Mouse (Mus musculus): ENCODE data around the gene Creld2. TPM values are rescaled to one million over a fixed set of nuclear protein-coding genes. Genes with fewer than 3 reads are reported as not detected.
"Not testable (repeated sequence)": the region's sequence is repeated elsewhere in the genome, so short reads cannot be mapped to it uniquely, and the experiment has no call there.

Creld2 gene
- 33.0 and 35.0 TPM in 2 replicates for total RNA-seq (2021)
- long read RNA-seq, experiment 1, transcript Creld2-201 (10 exons, 1,366 nt) = major isoform, 51 of 65 reads
- long read RNA-seq, experiment 1, partial matches to known transcripts = 6 of 65 reads
- long read RNA-seq, experiment 1, other reads (novel, unspliced or antisense) = 8 of 65 reads
- long read RNA-seq, experiment 2, transcript Creld2-201 (10 exons, 1,366 nt) = major isoform, 45 of 61 reads
- long read RNA-seq, experiment 2, partial matches to known transcripts = 10 of 61 reads
- long read RNA-seq, experiment 2, other reads (novel, unspliced or antisense) = 6 of 61 reads

DNA sequence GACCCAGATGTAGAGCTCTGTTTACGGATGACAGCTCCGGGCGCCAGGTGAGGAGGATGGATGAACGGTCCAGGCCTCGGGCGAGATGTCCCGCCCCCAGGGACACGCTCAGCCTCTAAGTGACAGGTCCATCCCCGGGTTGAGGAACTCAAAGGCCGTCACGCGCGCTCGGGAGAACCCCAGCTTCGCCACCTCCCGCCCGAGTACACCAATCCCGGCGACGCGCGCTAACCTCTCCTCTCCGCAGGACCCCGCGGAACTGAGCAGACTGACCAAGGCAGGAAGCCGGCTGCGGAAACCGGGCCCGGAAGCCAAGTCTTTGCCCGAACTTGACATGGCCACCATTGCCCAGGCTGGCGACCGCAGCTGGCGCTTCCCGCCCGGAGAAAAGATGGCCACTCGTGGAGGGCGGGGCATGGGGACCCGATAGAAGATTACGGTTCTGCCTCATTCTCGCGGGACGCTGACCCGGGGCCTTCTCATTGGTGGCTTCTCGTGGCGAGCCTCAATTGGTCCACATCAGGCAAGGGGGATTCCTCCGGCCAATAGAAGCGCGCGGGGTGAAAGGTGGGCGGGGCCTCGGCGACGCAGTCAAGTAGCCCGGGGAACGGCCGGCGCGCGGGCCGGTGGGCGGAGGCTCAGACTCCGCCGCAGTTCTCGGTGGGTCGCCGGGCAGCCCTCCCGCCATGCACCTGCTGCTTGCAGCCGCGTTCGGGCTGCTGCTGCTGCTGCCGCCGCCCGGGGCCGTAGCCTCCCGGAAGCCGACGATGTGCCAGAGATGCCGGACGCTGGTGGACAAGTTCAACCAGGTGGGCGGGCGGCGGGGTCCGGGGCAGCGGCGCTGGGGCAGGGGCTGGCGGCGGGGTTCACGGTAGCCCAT is at the start of gene Creld2, which contains the start of gene Alg12:
TSS of gene Creld2 (plus strand) at position 621 of the 880 bp plus-strand sequence.
TSS of gene Alg12 (minus strand) at position 293 of the 880 bp plus-strand sequence.
- DNase-seq = peak; percentile 100

DNA sequence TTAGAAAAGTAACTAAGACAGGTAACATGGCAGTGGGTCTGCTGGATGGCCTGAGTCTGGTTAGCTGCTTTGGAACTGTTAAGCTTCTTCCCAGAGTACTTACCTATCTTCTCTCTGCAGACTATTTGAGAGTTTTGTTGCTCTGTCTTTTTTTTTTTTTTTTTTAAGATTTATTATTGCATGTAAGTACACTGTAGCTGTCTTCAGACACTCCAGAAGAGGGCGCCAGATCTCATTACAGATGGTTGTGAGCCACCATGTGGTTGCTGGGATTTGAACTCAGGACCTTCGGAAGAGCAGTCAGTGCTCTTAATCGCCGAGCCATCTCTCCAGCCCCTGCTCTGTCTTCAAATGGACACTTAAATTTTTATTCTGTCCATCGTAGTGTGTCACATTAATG is 44.8 kb upstream of the Creld2 start:
- not testable (repeated sequence) for DNase-seq

DNA sequence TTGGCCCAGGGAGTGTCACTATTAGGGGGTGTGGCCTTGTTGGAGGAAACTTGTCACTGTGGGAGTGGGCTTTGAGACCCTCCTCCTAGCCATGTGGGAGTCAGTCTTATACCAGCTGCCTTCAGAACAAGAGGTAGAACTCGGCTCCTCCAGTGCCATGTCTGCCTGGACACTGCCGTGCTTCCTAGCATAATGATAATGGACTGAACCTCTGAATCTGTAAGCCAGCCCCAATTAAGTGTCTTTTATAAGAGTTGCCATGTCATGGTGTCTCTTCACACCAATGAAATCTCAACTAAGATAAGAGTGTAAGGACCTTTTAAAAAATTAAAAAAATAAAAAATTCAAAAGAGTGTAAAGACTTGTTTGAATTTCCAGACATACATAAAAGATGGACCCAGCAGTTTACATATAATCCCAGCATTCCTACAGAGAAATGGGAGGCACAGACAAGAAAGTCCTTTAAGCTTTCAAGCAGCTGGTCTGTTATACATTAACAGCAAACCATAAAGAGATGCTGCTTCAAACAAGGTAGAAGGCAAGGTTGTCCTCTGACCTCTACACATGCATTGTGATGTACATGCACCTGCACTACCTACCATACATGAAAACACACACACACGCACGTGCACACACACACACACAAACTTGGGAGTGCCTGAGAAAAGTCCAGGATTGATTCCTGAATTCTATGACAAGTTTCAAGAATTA is 27.2 kb upstream of the Creld2 start:
- DNase-seq = no peak

DNA sequence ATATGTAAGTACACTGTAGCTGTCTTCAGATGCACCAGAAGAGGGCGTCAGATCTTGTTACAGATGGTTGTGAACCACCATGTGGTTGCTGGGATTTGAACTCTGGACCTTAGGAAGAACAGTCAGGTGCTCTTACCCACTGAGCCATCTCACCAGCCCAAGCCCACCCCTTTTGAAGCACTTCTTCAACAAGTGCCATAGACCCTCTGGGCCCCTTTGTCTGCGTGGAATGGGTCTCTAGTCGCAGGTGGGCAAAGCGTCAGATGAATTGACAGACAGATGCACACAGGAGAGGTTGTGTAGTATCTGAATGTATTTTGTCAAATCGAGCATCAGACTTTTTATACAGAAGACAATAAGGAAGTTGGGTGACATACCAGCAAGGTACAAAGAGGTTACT is 24.7 kb upstream of the Creld2 start:
- not testable (repeated sequence) for DNase-seq

DNA sequence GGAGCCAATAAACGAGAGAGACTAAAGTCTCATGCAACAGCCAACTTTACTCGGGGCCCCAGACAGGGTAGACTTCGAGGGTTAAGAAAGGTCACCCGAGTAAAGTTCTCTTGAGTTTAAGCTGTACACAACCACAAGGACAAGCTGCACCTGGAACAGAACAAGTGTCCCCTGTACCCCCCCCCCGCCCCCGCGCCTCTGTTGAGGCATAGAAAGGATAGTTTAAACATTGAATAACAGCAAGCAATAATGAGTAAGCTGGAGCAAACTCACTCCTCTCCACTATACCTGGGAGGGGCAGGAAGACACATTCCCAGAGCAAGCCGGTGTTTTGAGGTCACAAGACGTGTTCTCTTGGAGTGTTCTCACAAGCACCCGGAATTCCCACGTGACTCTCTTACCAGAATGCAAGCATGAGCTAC is 19.5 kb upstream of the Creld2 start:
- no peak for DNase-seq

DNA sequence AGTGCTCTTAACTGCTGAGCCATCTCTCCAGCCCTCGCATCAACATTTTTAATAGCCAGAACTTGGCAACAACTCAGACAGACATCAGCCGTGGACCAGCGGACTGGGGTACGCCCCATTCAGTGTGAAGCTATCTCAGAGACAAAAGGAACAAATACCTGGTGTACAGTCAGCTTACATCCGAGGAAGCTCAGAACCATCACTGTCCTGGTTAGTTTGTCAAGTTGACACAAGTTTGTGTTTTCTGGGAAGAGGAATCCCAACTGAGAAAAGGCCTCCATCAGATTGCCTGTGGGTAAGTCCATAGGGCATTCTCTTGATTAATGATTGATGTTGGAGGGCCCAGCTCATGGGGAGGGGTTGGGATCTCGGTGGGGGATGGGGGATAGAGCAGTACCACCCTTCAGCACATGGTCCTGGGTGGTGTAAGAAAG is 18.5 kb upstream of the Creld2 start:
- DNase-seq = no peak

DNA sequence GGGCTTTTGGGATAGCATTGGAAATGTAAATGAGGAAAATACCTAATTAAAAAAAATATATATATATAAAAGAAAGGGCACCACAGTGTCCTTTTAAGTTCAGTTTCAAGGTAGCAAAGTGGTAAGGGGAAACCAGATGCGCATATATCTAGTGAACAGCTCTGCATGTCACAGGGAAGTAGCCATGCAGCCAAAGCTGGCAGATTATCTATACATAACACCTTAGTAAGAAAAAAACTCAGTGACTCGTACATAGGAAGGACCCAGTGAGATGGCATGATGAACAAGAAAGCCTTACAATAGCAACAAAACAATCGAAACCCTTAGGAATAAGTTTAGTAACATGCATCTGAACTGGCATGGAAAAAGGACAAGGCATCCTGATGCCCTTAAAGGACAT is 17.5 kb upstream of the Creld2 start:
- no peak for DNase-seq

DNA sequence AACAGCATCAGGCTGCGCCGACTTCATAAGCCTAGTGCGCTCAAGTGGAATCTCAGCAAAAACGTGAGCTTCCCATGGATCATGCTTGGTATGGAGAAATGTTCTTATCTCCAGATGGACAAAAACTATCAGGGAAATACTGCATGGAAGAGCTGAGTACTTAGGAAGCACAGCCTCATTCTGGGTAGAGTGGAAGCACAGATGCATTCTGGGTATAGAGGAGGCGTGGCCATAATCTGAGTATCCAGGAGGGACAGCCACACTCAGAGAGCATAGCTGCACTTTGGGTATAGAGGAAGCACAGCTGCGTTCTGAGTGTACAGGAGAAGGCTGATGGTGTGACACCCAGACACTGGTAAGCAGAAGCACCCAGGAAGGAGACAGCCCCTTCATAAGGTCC is 17.1 kb upstream of the Creld2 start:
- DNase-seq = no peak

DNA sequence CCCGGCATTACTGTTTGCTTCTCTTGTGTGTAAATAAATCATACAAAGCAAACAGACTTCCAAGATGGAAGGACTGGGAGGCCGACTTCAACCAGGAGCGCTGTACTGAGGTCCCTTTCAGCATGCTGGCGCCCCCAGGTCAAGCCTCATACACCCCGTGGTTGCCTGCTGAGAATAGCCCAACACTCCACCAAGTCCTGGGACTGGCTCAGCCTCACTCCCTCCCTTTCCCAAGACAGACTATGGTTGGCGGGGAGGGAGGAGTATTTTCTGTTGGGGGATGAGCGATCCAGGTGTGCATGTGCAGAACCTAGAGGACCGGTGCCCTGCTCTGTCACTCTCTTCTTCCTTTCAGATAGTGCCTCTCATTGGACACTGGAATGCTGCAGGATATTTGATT is 11.3 kb upstream of the Creld2 start:
- no peak for DNase-seq

DNA sequence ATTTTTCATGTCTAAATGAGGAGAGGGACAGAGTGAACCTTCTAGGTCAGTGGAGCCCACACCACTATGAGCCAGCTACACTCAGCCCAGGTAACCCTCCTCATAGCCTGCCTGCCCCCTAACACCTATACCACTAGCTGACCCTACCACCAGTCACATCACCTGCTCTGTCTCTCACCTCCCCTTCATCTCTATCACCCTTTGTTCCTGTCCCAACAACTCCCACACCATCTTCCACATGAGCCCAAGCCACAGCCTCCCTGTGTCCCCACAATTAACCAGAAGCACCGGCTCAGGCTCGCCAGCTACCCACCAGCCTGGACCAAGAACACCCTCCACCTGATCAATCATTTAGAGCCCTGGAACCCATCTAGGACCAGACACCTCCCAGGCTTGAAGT is 9.1 kb upstream of the Creld2 start:
- no peak for DNase-seq

DNA sequence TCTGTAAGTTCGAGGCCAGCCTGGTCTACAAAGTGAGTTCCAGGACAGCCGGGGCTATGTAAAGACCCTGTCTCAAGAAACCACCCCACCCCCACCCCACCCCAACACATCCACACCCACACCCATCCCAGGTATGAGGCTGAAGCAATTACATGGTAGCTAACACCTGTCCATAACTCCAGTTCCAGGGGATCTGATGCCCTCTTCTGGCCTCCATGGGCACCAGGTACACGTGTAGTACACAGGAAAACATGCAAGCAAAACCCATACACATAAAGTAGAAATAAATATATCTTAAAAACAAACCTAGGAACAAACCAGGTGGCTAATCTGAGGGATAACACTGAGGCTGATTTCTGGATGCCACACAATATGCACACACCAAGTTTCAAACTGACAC is 6.2 kb upstream of the Creld2 start:
- no peak for DNase-seq

DNA sequence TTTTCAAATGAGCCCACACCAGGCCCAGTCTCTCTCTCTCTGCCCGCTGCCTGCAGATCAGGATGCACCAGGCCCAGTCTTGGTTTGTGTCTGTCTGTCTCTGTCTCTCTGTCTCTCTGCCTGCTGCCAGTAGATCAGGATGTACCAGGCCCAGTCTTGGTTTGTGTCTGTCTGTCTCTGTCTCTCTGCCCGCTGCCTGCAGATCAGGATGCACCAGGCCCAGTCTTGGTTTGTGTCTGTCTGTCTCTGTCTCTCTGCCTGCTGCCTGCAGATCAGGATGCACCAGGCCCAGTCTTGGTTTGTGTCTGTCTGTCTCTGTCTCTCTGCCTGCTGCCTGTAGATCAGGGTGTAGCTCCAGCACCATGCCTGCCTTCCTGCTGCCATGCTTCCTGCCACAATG is 5.6 kb upstream of the Creld2 start:
- not testable (repeated sequence) for DNase-seq

DNA sequence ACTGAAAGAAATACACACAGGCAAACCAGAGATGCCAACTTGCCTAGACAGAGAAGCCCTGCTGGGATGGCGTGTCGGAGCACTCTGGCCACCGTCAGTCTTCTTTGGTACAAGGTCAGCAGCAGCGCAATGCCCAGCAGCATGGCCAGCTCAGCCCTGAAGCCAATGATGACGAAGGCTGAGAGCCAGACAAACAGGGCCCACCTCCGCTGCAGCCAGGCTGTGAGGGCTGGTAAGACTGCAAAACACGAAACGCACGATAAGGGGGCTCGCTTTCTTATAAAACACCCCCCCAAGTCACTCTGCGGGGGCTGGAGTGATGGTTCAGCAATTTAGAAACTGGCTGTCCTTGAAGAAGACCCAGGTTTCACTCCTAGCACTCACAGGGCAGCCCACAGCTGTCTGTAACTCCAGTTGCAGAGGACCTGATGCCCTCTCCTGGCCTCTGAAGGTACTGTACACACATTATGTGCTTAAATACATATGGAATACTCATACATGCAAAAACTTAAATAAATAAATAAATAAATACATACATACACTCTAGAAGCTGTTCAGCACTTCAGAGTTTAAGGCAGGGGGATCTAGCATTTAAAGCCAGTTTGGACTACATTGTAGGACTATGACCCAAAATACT is 4.9 kb upstream of the Creld2 start:
- DNase-seq = peak; percentile 52

DNA sequence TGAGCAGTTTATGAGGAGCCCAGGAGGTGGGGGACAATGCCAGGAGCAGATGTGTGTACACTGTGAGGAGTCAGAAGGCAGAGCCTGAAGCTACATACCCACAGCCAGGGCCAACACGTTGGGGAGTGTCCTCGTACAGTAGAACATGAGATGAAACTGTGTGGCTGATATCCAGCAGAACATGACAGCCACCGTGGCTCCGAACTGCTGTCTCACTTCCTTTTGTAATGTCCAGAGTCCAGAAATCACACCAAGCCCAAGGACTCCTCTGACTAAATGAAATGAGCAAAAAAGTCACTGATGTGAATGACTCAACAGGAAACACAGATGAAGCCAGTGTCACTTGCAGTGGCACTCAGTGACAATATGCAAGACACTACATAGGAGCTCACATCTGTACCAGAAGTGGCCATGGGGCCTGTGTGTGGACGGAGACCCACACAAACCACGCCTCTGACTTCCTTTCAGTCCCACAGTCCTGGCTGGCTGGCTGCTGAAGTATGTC is 4.2 kb upstream of the Creld2 start:
- DNase-seq = peak; percentile 32

DNA sequence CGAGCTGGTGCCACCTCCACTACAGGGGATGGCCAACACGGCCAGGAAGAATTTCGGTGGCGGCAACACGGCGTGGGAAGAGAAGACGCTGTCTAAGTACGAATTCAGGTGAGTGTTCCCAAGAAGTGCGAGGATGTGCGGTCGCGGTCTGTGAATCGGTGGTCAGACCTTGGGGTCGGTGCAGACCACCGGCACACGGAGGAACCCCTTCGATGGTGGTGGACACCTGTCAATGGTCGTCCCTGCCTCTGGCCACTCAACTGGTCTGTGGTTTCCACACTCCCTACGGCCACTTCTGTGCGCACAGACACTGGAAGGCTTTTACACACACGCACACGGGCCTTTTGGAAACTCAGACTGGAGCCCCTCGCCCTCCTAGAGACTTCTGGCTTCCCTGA is 459 bp downstream of the Creld2 start:
- no peak for DNase-seq

DNA sequence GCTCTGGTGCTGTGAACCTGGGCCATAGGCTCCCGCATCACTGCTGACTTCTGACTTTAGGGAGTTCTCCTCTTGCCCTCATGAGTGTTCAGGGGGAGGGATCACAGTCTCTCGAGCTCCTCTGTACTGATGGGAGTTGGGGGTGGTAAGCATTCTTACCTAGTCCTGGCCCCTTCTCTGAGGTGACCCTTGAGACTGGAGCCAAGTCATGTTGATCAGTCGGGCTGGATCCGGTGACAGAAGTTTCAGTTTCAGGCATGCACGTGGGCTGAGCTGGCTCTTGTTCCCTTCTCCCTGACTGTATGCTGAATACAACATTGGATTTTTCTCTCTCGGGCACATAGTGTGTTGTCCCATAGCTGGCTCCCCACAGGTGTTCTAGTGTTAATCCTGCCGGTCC is 2.0 kb downstream of the Creld2 start:
- DNase-seq = no peak

DNA sequence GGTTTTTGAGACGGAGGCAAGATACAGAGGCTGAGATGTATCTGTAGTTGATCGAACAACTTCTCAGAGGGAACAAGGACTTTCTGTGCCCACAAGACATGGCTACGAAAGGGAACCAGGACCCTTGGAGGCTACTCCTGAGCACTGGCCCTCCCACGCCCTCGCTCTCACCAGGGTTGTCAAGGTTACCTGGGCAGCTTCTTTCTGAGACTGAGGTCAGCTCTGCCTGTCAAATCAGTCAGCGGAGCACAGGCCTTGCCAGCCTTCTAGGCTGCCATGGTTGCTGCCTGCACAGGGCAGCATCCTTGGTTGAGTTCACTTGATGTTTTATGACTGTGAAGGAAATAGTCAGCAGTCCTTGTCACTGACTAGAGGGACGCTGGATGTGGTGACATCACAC is 3.1 kb downstream of the Creld2 start:
- no peak for DNase-seq

DNA sequence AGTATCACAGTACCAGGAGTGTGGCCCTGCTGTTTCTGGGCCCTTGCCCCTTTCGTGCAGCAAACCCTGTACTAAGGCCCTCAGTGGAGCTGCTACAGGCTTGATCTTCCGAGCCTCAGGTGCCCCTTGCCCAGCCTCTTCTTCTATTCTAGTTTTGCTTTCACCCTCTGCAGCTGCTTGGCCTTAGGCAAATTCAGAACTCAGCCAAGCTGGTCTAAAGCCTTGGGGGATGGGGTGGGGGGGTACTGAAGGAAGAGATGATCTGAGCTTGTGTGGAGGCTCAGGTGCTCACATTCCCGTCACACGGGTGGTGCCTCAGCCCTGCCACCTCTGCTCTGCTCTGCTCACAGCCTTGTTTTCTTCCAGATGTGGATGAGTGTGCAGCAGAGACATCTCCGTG is 3.9 kb downstream of the Creld2 start:
- no peak for DNase-seq

DNA sequence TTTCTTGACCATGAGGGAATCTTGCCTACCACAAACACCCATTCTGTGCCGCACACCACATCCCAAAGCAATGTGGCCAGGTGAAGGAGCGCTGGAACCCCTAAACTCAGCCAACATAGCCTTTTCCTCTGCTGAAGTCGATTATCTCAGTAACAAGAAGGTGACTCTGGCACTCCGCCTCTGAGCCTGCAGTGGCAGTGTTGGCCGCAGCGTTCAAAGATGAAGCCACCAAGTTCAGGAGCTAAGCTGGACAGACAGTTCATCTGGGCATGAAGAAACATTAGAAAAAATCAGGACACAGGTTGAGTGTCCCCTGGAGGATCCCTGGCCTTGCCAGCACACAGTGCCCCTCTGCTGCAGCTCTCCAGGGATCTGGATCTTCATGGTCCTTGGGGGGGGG is 8.0 kb downstream of the Creld2 start:
- no peak for DNase-seq

DNA sequence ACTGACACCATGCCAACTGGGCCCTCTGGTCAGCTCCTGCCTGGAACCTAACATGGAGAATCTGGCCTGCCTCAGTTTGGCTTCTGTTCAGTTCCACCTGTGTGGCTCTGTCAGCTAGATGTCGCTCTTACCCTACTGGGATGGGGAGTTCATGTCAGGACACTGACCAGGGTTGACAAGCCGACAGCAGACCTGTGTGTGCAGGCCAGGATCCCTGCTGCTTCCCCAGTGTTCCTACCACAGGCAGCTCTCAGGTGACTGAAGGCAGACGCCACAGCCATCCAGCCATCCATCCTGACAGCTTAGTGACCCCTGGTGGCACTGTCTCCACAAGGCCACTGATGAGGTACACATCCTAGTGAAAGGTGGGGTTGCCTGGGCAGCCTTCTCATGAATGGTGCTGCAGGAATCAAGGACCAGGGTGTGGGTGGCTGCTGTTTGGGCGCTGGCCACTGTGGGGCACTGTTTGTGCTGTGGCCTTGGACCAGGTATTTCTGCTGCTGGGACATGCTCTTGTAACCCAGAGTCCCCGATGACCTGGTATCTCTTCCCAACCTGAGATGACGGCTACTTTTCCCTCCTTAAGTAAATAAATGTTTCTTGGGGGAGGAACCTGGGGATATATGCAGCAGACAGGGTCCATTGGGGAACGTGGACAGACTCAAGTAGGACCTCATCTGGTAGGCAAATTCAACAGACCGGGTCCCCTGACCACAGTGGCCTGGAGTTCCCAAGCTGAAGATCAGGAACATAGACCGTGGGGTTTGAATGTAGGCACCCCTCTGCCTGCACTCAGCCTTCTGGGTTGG is 8.7 kb downstream of the Creld2 start:
- peak; percentile 77 for DNase-seq
